Mouse (Mus musculus): ENCODE data around the gene Lmntd2. TPM values are rescaled to one million over a fixed set of nuclear protein-coding genes. Genes with fewer than 3 reads are reported as not detected.

Lmntd2 gene
- polyA plus RNA-seq, 1 experiment from 2014 or later, result 3.8 TPM

- peak within 1 kb of the TSS; percentile 75 for H3K4me2 ChIP-seq (ENCODE audit: low read depth, severe bottlenecking)
- ATAC-seq (ENCODE audit: insufficient number of reproducible peaks, low FRiP score, low TSS enrichment, low read depth) (peak; percentile 92), DNase-seq (ENCODE audit: low spot score) (peak; percentile 97)
- H3K9ac ChIP-seq (ENCODE audit: low read length), result peak within 1 kb of the TSS; percentile 89
- peaks cover 18% of the 10 kb centered on the region for H3K36me3 ChIP-seq (ENCODE audit: control insufficient read depth, insufficient read depth, low read length)
- no peaks in the 10 kb centered on the region for H3K27me3 ChIP-seq (ENCODE audit: control insufficient read depth, insufficient read depth, low read length)
- under 1% methylated on average over 76 of the region's 76 CpGs for WGBS
- H3K27ac ChIP-seq (replicated peaks; ENCODE audit: low read depth, low read length), result peak within 1 kb of the TSS; percentile 74
- no peaks in the 10 kb centered on the region for H3K9me3 ChIP-seq (ENCODE audit: control insufficient read depth, low read length)
- H3K4me1 ChIP-seq (ENCODE audit: control insufficient read depth, insufficient read depth, low read length), result peaks cover 7% of the 10 kb centered on the region
- H3K4me3 ChIP-seq (ENCODE audit: low read depth, low read length), result peak within 1 kb of the TSS; percentile 92
These were observed 14.6 kb upstream of the Lmntd2 start, which contains the start of gene Phrf1 for GRCm38 (mm10) chr7:141228279-141229067. TSS of gene Phrf1 (plus strand) at chr7:141228784.

GRCm38 (mm10) chr7:141227796-141228195 is 13.9 kb upstream of the Lmntd2 start:
- DNase-seq (ENCODE audit: low spot score) (no peak), ATAC-seq (ENCODE audit: insufficient number of reproducible peaks, low FRiP score, low TSS enrichment, low read depth) (peak; percentile 14)
- Histone ChIP-seq H3K4me1 (ENCODE audit: control insufficient read depth, insufficient read depth, low read length) (peaks cover 7% of the 10 kb centered on the region), H3K36me3 (ENCODE audit: control insufficient read depth, insufficient read depth, low read length) (peaks cover 14% of the 10 kb centered on the region), H3K4me2 (ENCODE audit: low read depth, severe bottlenecking) (no peak overlapping the region), H3K4me3 (ENCODE audit: low read depth, low read length) (no peak overlapping the region), H3K9me3 (ENCODE audit: control insufficient read depth, low read length) (no peaks in the 10 kb centered on the region), H3K9ac (ENCODE audit: low read length) (no peak overlapping the region), H3K27ac (replicated peaks; ENCODE audit: low read depth, low read length) (no peak overlapping the region), H3K27me3 (ENCODE audit: control insufficient read depth, insufficient read depth, low read length) (no peaks in the 10 kb centered on the region)
- WGBS, result 82% methylated on average over 4 of the region's 4 CpGs

GRCm38 (mm10) chr7:141226535-141226934 is 12.7 kb upstream of the Lmntd2 start:
- peaks cover 3% of the 10 kb centered on the region; the same call in 1 of the 2 replicates for H3K36me3 ChIP-seq (ENCODE audit: control insufficient read depth, insufficient read depth, low read length)

GRCm38 (mm10) chr7:141222696-141223215 is 8.9 kb upstream of the Lmntd2 start:
- H3K27ac ChIP-seq (replicated peaks; ENCODE audit: low read depth, low read length), result peak overlapping the region; percentile 63; the same call in 1 of the 2 replicates
- H3K9ac ChIP-seq (ENCODE audit: low read length), result no peak overlapping the region
- DNase-seq (ENCODE audit: low spot score), result no peak
- no peaks in the 10 kb centered on the region; the same call in 1 of the 2 replicates for H3K36me3 ChIP-seq (ENCODE audit: control insufficient read depth, insufficient read depth, low read length)
- H3K4me3 ChIP-seq (ENCODE audit: low read depth, low read length), result no peak overlapping the region
- peaks cover 12% of the 10 kb centered on the region for H3K4me1 ChIP-seq (ENCODE audit: control insufficient read depth, insufficient read depth, low read length)
- no peak overlapping the region for H3K4me2 ChIP-seq (ENCODE audit: low read depth, severe bottlenecking)
- no peaks in the 10 kb centered on the region for H3K9me3 ChIP-seq (ENCODE audit: control insufficient read depth, low read length)
- 88% methylated on average over 4 of the region's 4 CpGs for WGBS
- no peak for ATAC-seq (ENCODE audit: insufficient number of reproducible peaks, low FRiP score, low TSS enrichment, low read depth)
- no peaks in the 10 kb centered on the region for H3K27me3 ChIP-seq (ENCODE audit: control insufficient read depth, insufficient read depth, low read length)

More at GRCm38 (mm10) chr7:141226535-141226934, 12.7 kb upstream of the Lmntd2 start:
- Histone ChIP-seq H3K4me3 (ENCODE audit: low read depth, low read length) (no peak overlapping the region), H3K9me3 (ENCODE audit: control insufficient read depth, low read length) (no peaks in the 10 kb centered on the region), H3K27me3 (ENCODE audit: control insufficient read depth, insufficient read depth, low read length) (no peaks in the 10 kb centered on the region), H3K4me2 (ENCODE audit: low read depth, severe bottlenecking) (no peak overlapping the region), H3K9ac (ENCODE audit: low read length) (no peak overlapping the region), H3K27ac (replicated peaks; ENCODE audit: low read depth, low read length) (no peak overlapping the region), H3K4me1 (ENCODE audit: control insufficient read depth, insufficient read depth, low read length) (peaks cover 12% of the 10 kb centered on the region)
- DNase-seq (ENCODE audit: low spot score) (no peak), ATAC-seq (ENCODE audit: insufficient number of reproducible peaks, low FRiP score, low TSS enrichment, low read depth) (no peak)
- WGBS, result 85% methylated on average over 6 of the region's 6 CpGs

- ATAC-seq (ENCODE audit: insufficient number of reproducible peaks, low FRiP score, low TSS enrichment, low read depth), result no peak
- no peaks in the 10 kb centered on the region for H3K9me3 ChIP-seq (ENCODE audit: control insufficient read depth, low read length)
These were observed 8.2 kb upstream of the Lmntd2 start for GRCm38 (mm10) chr7:141222126-141222467.

GRCm38 (mm10) chr7:141221249-141222125 is 7.6 kb upstream of the Lmntd2 start:
- Histone ChIP-seq H3K4me2 (ENCODE audit: low read depth, severe bottlenecking) (peak overlapping the region; percentile 88), H3K4me1 (ENCODE audit: control insufficient read depth, insufficient read depth, low read length) (peaks cover 12% of the 10 kb centered on the region), H3K4me3 (ENCODE audit: low read depth, low read length) (peak overlapping the region; percentile 48), H3K36me3 (ENCODE audit: control insufficient read depth, insufficient read depth, low read length) (no peaks in the 10 kb centered on the region; the same call in 1 of the 2 replicates), H3K27me3 (ENCODE audit: control insufficient read depth, insufficient read depth, low read length) (no peaks in the 10 kb centered on the region), H3K27ac (replicated peaks; ENCODE audit: low read depth, low read length) (peak overlapping the region; percentile 63), H3K9ac (ENCODE audit: low read length) (peak overlapping the region; percentile 56), H3K9me3 (ENCODE audit: control insufficient read depth, low read length) (no peaks in the 10 kb centered on the region)
- WGBS, result 3% methylated on average over 44 of the region's 44 CpGs
- ATAC-seq (ENCODE audit: insufficient number of reproducible peaks, low FRiP score, low TSS enrichment, low read depth) (peak; percentile 97), DNase-seq (ENCODE audit: low spot score) (peak; percentile 99)

More at GRCm38 (mm10) chr7:141222126-141222467, 8.2 kb upstream of the Lmntd2 start:
- Histone ChIP-seq H3K4me1 (ENCODE audit: control insufficient read depth, insufficient read depth, low read length) (peaks cover 12% of the 10 kb centered on the region), H3K27me3 (ENCODE audit: control insufficient read depth, insufficient read depth, low read length) (no peaks in the 10 kb centered on the region), H3K36me3 (ENCODE audit: control insufficient read depth, insufficient read depth, low read length) (no peaks in the 10 kb centered on the region; the same call in 1 of the 2 replicates), H3K4me2 (ENCODE audit: low read depth, severe bottlenecking) (peak overlapping the region; percentile 88), H3K9ac (ENCODE audit: low read length) (peak overlapping the region; percentile 9), H3K27ac (replicated peaks; ENCODE audit: low read depth, low read length) (peak overlapping the region; percentile 63), H3K4me3 (ENCODE audit: low read depth, low read length) (peak overlapping the region; percentile 48)
- DNase-seq (ENCODE audit: low spot score), result no peak
- 12% methylated on average over 8 of the region's 8 CpGs for WGBS

- H3K4me1 ChIP-seq (ENCODE audit: control insufficient read depth, insufficient read depth, low read length), result peaks cover 12% of the 10 kb centered on the region
- no peak for DNase-seq (ENCODE audit: low spot score)
- 82% methylated on average over 1 of the region's 1 CpGs for WGBS
- no peak overlapping the region for H3K27ac ChIP-seq (replicated peaks; ENCODE audit: low read depth, low read length)
- H3K4me3 ChIP-seq (ENCODE audit: low read depth, low read length), result no peak overlapping the region; the same call in 1 of the 2 replicates
- no peaks in the 10 kb centered on the region for H3K27me3 ChIP-seq (ENCODE audit: control insufficient read depth, insufficient read depth, low read length)
- no peak for ATAC-seq (ENCODE audit: insufficient number of reproducible peaks, low FRiP score, low TSS enrichment, low read depth)
- no peaks in the 10 kb centered on the region; the same call in 1 of the 2 replicates for H3K36me3 ChIP-seq (ENCODE audit: control insufficient read depth, insufficient read depth, low read length)
- H3K9me3 ChIP-seq (ENCODE audit: control insufficient read depth, low read length), result no peaks in the 10 kb centered on the region
- peak overlapping the region; percentile 88; the same call in 1 of the 2 replicates for H3K4me2 ChIP-seq (ENCODE audit: low read depth, severe bottlenecking)
- no peak overlapping the region for H3K9ac ChIP-seq (ENCODE audit: low read length)
These were observed 6.5 kb upstream of the Lmntd2 start for GRCm38 (mm10) chr7:141220377-141220776.

GRCm38 (mm10) chr7:141219558-141220099 is 5.7 kb upstream of the Lmntd2 start:
- ATAC-seq (ENCODE audit: insufficient number of reproducible peaks, low FRiP score, low TSS enrichment, low read depth), result no peak
- no peaks in the 10 kb centered on the region; the same call in 1 of the 2 replicates for H3K36me3 ChIP-seq (ENCODE audit: control insufficient read depth, insufficient read depth, low read length)
- H3K27ac ChIP-seq (replicated peaks; ENCODE audit: low read depth, low read length), result no peak overlapping the region
- no peak for DNase-seq (ENCODE audit: low spot score)
- H3K9ac ChIP-seq (ENCODE audit: low read length), result no peak overlapping the region
- no peak overlapping the region for H3K4me2 ChIP-seq (ENCODE audit: low read depth, severe bottlenecking)
- peaks cover 16% of the 10 kb centered on the region for H3K4me1 ChIP-seq (ENCODE audit: control insufficient read depth, insufficient read depth, low read length)
- H3K4me3 ChIP-seq (ENCODE audit: low read depth, low read length), result no peak overlapping the region
- H3K9me3 ChIP-seq (ENCODE audit: control insufficient read depth, low read length), result no peaks in the 10 kb centered on the region
- WGBS, result 95% methylated on average over 1 of the region's 1 CpGs
- no peaks in the 10 kb centered on the region for H3K27me3 ChIP-seq (ENCODE audit: control insufficient read depth, insufficient read depth, low read length)
